Mouse (Mus musculus) megakaryocyte-erythroid progenitor cell, adult 5-6 weeks (primary cell): Measurements from ENCODE around the gene Ccdc190. TPM values are rescaled to one million over a fixed set of nuclear protein-coding genes. Genes with fewer than 3 reads are reported as not detected.

ENCODE experiments used
- ATAC-seq: replicated peaks from 2 replicates; pipeline ENCODE4 v1.8.0; 2016; ENCODE audit warnings: mild to moderate bottlenecking, inconsistent platforms; ENCODE audit not compliant: severe bottlenecking, poor library complexity, low FRiP score, low TSS enrichment
- total RNA-seq, 2 experiments: library from RNA; stranded (forward) in 1 of 2; stranded (reverse) in 1 of 2; fragments of 200-1000, 215-1000 nt in 1 of 2; fragments of >200 nt in 1 of 2; fragmentation: Nextera tagmentation in 1 of 2; gene quantifications; 2 replicates each; pipeline ENCODE4 v1.2.3; 2014 to 2017

Ccdc190 gene
- total RNA-seq, 2 experiments from 2014 or later, result not detected

- no peak for ATAC-seq
Observed at GRCm38 (mm10) chr1:169927753-169928369, 587 bp upstream of the Ccdc190 start.

GRCm38 (mm10) chr1:169931698-169932097 is 3.2 kb downstream of the Ccdc190 start:
- no peak for ATAC-seq

- no peak for ATAC-seq
Observed at GRCm38 (mm10) chr1:169932122-169932746, 3.8 kb downstream of the Ccdc190 start.

GRCm38 (mm10) chr1:169934005-169934725 is 5.7 kb downstream of the Ccdc190 start:
- no peak for ATAC-seq

- no peak; the same call in 1 of the 2 replicates for ATAC-seq
Observed at GRCm38 (mm10) chr1:169939345-169939744, 10.9 kb downstream of the Ccdc190 start.

- no peak for ATAC-seq
Observed at GRCm38 (mm10) chr1:169946004-169946403, 17.6 kb downstream of the Ccdc190 start.

- ATAC-seq, result no peak
Observed at GRCm38 (mm10) chr1:169947654-169948053, 19.2 kb downstream of the Ccdc190 start.

- no peak for ATAC-seq
Observed at GRCm38 (mm10) chr1:169948280-169948679, 19.8 kb downstream of the Ccdc190 start.

GRCm38 (mm10) chr1:169948866-169949265 is 20.4 kb downstream of the Ccdc190 start:
- ATAC-seq, result no peak

GRCm38 (mm10) chr1:169949981-169950380 is 21.5 kb downstream of the Ccdc190 start:
- ATAC-seq, result no peak

- ATAC-seq, result peak; percentile 58; the same call in 1 of the 2 replicates
Observed at GRCm38 (mm10) chr1:169950651-169951050, 22.2 kb downstream of the Ccdc190 start.

- ATAC-seq, result no peak
Observed at GRCm38 (mm10) chr1:169951561-169951960, 23.1 kb downstream of the Ccdc190 start.

- no peak for ATAC-seq
Observed at GRCm38 (mm10) chr1:169952636-169953035, 24.2 kb downstream of the Ccdc190 start.

GRCm38 (mm10) chr1:169953106-169953505 is 24.7 kb downstream of the Ccdc190 start:
- no peak for ATAC-seq

- ATAC-seq, result peak; percentile 99
Observed at GRCm38 (mm10) chr1:169968792-169969515, 40.5 kb downstream of the Ccdc190 start, which contains the start of gene Hsd17b7. Hsd17b7 (minus strand) TSS chr1:169969241.

GRCm38 (mm10) chr1:169969516-169969886 is 41.1 kb downstream of the Ccdc190 start:
- ATAC-seq, result peak; percentile 37

- no peak for ATAC-seq
Observed at GRCm38 (mm10) chr1:169970936-169971335, 42.5 kb downstream of the Ccdc190 start.

- no peak for ATAC-seq
Observed at GRCm38 (mm10) chr1:169971998-169972397, 43.5 kb downstream of the Ccdc190 start.

GRCm38 (mm10) chr1:169977621-169978020 is 49.2 kb downstream of the Ccdc190 start:
- ATAC-seq, result no peak
